Mouse (Mus musculus) granulocyte monocyte progenitor cell, adult 5-6 weeks (primary cell): ENCODE measurements around the gene Scrn1. TPM values are rescaled to one million over a fixed set of nuclear protein-coding genes. Genes with fewer than 3 reads are reported as not detected.

Experiments
- ATAC-seq: replicated peaks from 2 replicates; pipeline ENCODE4 v1.8.0; 2016; ENCODE audit warnings: mild to moderate bottlenecking, moderate TSS enrichment, inconsistent platforms; ENCODE audit not compliant: poor library complexity, severe bottlenecking
- total RNA-seq, 2 experiments: library from RNA; stranded (forward) in 1 of 2; stranded (reverse) in 1 of 2; fragments of 200-712, 200-1000 nt in 1 of 2; fragments of >200 nt in 1 of 2; fragmentation: Nextera tagmentation in 1 of 2; gene quantifications; 2 replicates each; pipeline ENCODE4 v1.2.3; 2014 to 2017

Scrn1 gene
- total RNA-seq, 2 experiments from 2014 or later = not detected

GRCm38 (mm10) chr6:54481390-54482112, 84.7 kb downstream of the Scrn1 start:
- ATAC-seq = no peak

GRCm38 (mm10) chr6:54478646-54479324, 87.5 kb downstream of the Scrn1 start:
- ATAC-seq = no peak

GRCm38 (mm10) chr6:54475926-54476667, 90.2 kb downstream of the Scrn1 start:
- no peak for ATAC-seq

GRCm38 (mm10) chr6:54472846-54473715, 93.2 kb downstream of the Scrn1 start:
- ATAC-seq = no peak

- no peak for ATAC-seq
These were observed 94.4 kb downstream of the Scrn1 start for GRCm38 (mm10) chr6:54471866-54472265.

- no peak for ATAC-seq
These were observed 98.9 kb downstream of the Scrn1 start for GRCm38 (mm10) chr6:54467371-54467770.

- ATAC-seq = no peak
These were observed 101.4 kb downstream of the Scrn1 start for GRCm38 (mm10) chr6:54464926-54465325.

- no peak for ATAC-seq
These were observed 102.4 kb downstream of the Scrn1 start for GRCm38 (mm10) chr6:54463701-54464458.

GRCm38 (mm10) chr6:54462766-54463165, 103.5 kb downstream of the Scrn1 start:
- ATAC-seq = no peak

- ATAC-seq = no peak
These were observed 105.2 kb downstream of the Scrn1 start for GRCm38 (mm10) chr6:54460915-54461671.

GRCm38 (mm10) chr6:54460172-54460914, 105.9 kb downstream of the Scrn1 start:
- ATAC-seq = no peak

- ATAC-seq = no peak
These were observed 106.6 kb downstream of the Scrn1 start for GRCm38 (mm10) chr6:54459661-54460060.

Other genes with a start within 250 kb of the Scrn1 start
- gene Prr15, start 240.7 kb downstream of the Scrn1 start, total RNA-seq (2014; fragmentation: Nextera tagmentation) = not detected in 2 replicates
- gene Prr15, start 240.7 kb downstream of the Scrn1 start, total RNA-seq (2017) = 0.26 and 0.77 TPM in 2 replicates
- gene Wipf3, start 136.9 kb downstream of the Scrn1 start, total RNA-seq (2014; fragmentation: Nextera tagmentation) = not detected in 2 replicates
- gene Wipf3, start 136.9 kb downstream of the Scrn1 start, total RNA-seq (2017) = not detected in 2 replicates
- 2.7 and 4.6 TPM in 2 replicates for gene Plekha8, start 28.6 kb upstream of the Scrn1 start, total RNA-seq (2014; fragmentation: Nextera tagmentation)
- 2.2 and 3.1 TPM in 2 replicates for gene Plekha8, start 28.6 kb upstream of the Scrn1 start, total RNA-seq (2017)
- gene Fkbp14, start 30.8 kb upstream of the Scrn1 start, total RNA-seq (2014; fragmentation: Nextera tagmentation) = not detected in 2 replicates
- not detected in 2 replicates for gene Fkbp14, start 30.8 kb upstream of the Scrn1 start, total RNA-seq (2017)
- gene Mturn, start 115.1 kb upstream of the Scrn1 start, total RNA-seq (2014; fragmentation: Nextera tagmentation) = 0.04 TPM in 1 of 2 replicates, not detected in the other
- 0.13 TPM in 1 of 2 replicates, not detected in the other for gene Mturn, start 115.1 kb upstream of the Scrn1 start, total RNA-seq (2017)